Mouse (Mus musculus) left cerebral cortex, postnatal 10 days (tissue): ENCODE data around the gene Mmp15. TPM values are rescaled to one million over a fixed set of nuclear protein-coding genes. Genes with fewer than 3 reads are reported as not detected.

Experiments
- DNase-seq, 2 experiments: peaks; one replicate each; pipeline ENCODE4 v3.0.0; 2021 to 2022; ENCODE audit warnings: low spot score in 2 of 2, mixed read lengths in 1 of 2; ENCODE audit errors: extremely low spot score in 1 of 2
- intact Hi-C: fragments of 180-260 bp; cut with DNase I; formaldehyde crosslinking; loops from one replicate; pipeline ENCODE4 v1.15.1; 2025
- total RNA-seq, 2 experiments: library from RNA; stranded (reverse); gene quantifications; 2 replicates each; pipeline ENCODE4 v1.2.3; 2021

Gene Mmp15
- total RNA-seq, result 10 to 100 TPM; 29.5 to 31.9 TPM

DNA sequence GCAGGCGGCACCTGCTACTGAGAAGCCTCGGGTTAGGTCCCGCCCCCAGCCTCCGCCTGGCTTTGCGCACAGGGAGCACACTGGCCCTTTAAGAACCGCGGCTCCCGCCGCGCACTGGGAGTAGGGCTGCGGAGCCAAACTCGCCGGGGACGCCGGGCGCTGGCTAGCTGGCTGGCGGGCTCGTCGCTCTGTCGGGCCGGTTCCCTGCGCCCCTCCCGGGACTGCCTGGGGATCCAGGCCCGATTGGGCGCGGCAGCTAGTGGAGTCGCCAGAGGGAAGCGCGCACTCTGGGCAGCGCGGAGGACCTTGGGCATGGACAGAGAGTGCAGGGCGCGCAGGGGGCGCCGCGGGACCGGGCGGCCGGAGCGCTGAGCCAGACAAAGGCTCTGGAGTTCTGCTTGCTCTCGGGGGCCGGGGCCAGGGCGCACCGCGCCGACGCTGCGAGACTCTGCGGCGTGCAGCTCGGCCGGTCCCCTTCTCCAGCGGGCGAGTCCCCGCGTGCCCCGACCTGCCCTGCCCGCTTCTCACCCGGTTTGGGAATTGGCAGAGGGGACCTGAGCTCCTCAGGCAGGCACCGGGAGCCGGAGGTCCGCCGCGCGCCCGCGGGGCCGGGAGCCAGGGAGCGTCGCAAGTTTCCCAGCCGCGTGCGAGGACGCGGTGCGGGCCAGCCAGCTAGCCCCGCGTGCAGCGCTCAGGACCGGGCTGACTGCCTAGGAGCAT lies at the start of gene Mmp15:
Gene Mmp15, plus strand, starts transcription at position 118 of the 720 bp plus-strand sequence.
- peak in 1 of 2 experiments; percentile 87 for DNase-seq
- intact Hi-C loops, result loop anchor here (5.0 kb wide), 1 partner anchor 80 kb away; the partner anchor contains the start of gene Cfap20

DNA sequence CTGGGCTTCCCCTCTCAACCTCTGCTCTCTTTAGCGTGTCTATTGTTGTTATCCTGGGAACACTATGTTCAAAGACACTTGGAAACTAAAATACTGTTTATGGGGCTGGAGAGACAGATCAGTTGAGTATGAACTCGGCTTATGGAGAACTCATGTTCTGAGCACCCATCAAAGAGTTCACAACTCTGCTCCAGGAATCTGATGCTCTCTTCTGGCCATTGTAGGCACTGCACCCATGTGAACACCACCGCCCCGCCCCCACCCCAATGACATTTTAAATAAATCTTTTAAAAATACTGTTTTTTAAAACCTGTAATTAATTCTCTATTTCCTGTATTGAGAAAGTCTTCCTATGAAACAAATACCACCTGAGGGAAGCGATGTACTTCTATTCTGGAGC lies 49.7 kb upstream of the Mmp15 start:
- DNase-seq, result no peak
- intact Hi-C loops, result no loop called here

DNA sequence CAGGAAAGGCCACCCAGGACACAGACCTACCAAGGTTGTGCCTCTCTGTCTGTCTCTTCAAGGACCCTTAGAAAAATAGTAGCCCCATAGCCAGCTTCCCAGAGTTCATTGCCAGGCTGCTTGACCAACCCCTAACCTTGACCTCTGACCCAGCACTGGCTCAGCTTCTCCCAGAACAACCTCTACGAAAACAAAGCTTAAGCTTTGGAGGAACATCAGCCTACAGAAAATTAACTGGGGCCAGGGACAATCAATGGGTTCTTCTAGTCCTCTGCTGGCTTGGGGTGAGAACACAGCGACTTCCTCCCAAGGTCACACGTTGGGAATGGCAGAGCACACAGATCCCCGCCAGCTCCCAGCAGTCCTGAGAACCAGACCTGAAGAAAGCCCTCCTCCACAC lies 46.5 kb upstream of the Mmp15 start:
- DNase-seq, result no peak
- intact Hi-C loops, result no loop called here

DNA sequence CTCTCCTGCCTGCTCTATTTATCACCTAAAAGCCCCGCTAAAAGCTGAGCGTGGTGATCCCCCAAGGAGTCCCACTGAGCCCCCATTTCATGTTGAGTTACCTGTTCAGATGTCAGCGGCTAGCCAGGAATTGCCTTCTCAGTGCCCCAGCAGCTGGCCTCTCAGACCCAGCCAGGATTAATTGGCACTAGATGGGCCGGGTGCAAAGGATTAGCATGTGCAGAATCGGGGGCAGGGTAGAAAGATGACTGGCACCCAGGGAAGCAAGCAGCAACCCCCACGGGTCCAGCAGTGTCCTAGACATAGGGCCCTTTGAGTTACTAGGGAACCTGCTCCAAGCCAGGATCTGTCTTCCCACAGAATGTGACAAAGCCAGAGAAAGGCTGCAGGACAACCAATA lies 45.6 kb upstream of the Mmp15 start, which contains the start of gene Cngb1:
Gene Cngb1, minus strand, starts transcription at position 155 of the 400 bp plus-strand sequence.
- intact Hi-C loops, result no loop called here
- no peak for DNase-seq

DNA sequence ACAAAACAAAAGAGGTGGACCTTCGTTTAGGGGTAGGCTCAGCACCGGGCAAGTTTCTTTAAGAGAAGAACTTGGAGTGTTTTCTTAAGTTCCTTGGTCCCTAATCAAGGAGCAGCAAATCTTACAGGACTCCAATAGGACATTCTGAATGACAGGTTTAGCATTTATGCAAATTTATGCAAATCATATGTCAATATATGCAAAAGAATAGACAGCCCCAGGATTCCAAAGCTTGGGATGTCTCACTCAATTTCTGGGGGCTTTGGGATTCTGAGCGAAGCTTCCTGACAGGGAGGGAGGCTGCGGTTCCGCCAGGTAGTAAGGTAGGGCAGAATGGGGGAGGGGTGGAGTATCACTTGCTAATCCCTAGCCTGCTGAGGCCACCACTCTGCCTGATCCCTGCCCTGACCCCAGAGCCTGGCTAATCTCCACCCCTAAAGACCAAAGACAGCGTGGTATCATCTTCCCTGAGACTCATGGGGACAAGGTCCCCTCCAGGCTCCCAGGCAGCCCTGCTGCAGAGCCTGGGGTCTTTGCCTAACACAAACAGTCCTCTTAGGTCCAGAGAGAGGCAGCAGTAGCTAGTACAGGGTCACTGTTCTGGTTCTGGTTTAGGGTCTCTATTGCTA lies 41.6 kb upstream of the Mmp15 start, which contains the start of gene Tepp:
Gene Tepp, plus strand, starts transcription at position 225 of the 629 bp plus-strand sequence.
- intact Hi-C loops, result loop anchor here (10.0 kb wide), 1 partner anchor 206 kb away; no protein-coding TSS in a partner anchor

DNA sequence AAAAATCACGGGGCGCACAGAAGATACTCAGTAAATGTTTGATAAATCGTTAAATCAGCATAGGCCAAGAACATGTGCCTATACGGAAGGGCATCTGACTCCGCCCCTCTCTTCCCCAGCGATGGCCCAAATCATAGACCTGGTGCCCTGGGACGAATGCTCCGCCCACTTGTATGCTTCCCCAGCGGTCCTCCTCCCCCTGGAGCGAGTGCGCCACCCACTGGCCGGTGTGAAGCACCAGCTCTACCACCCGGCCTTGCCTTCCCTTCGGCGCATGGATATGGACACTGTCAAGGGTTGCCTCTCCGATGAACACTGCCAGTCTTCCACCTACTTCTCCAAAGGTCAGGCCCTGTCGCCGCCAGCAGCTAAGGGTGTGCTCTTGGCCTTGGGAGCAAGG lies 39.2 kb upstream of the Mmp15 start:
- DNase-seq, result peak in 1 of 2 experiments; percentile 63
- intact Hi-C loops, result loop anchor here (10.0 kb wide), 1 partner anchor 208 kb away; no protein-coding TSS in a partner anchor

More for the DNA sequence above, 41.6 kb upstream of the Mmp15 start, which contains the start of gene Tepp:
- DNase-seq, result no peak

DNA sequence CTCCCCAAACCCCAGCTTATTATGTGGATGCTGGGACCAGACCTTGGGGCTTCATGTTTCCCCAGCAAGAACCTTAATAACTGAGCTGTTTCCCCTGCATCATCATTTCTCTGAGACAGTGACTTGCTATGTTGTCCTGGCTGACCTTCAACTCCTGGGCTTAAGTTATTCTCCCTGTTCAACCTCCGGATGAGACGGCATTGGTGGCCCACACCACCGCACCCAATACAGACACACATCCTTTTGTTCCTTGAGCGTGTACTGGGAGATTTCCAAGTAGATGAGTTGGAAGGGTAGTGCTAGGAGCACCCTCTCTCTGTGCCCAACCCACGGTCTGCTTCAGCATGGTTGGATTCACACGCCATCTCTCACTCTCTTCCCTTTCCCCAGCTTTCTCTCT lies 38.2 kb upstream of the Mmp15 start:
- intact Hi-C loops, result loop anchor here (10.0 kb wide), 1 partner anchor 209 kb away; no protein-coding TSS in a partner anchor

DNA sequence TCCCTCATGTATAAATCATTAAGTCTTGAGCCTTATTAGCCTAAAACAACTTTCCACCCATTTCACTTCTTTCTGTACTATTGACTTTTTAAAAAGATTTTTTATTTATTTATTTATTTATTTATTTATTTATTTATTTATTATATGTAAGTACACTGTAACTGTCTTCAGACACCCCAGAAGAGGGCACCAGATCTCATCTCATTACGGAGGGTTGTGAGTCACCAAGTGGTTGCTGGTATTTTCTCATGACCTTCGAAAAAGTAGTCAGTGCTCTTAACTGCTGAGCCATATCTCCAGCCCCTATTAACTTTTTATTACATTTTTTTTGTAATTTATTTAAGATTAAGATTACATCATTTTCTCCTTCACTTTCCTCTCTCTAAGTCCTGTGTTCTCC lies 37.4 kb upstream of the Mmp15 start:
- intact Hi-C loops, result loop anchor here (10.0 kb wide), 1 partner anchor 210 kb away; no protein-coding TSS in a partner anchor
- DNase-seq, result no peak

More for the DNA sequence above, 38.2 kb upstream of the Mmp15 start:
- DNase-seq, result no peak

DNA sequence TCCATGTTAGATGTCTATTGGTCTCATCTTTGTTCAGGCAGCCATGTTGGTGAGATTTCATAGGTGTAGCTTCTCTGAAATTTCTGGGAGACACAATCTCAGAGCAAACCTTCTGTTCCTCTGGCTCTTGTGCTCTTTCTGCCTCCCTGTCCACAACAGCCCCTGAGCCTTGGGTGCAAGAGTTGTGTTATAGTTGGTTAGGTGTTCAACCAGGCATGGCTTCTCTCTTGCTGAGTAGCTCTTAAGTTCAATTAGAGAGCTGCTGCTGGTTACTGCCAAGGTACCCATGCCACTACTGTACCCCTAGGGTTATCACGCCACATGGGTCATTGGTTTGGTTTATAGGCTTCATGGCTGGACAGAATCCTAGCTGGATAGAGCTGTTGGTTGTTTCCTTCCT lies 36.7 kb upstream of the Mmp15 start:
- intact Hi-C loops, result loop anchor here (10.0 kb wide), 1 partner anchor 211 kb away; no protein-coding TSS in a partner anchor
- DNase-seq, result no peak

DNA sequence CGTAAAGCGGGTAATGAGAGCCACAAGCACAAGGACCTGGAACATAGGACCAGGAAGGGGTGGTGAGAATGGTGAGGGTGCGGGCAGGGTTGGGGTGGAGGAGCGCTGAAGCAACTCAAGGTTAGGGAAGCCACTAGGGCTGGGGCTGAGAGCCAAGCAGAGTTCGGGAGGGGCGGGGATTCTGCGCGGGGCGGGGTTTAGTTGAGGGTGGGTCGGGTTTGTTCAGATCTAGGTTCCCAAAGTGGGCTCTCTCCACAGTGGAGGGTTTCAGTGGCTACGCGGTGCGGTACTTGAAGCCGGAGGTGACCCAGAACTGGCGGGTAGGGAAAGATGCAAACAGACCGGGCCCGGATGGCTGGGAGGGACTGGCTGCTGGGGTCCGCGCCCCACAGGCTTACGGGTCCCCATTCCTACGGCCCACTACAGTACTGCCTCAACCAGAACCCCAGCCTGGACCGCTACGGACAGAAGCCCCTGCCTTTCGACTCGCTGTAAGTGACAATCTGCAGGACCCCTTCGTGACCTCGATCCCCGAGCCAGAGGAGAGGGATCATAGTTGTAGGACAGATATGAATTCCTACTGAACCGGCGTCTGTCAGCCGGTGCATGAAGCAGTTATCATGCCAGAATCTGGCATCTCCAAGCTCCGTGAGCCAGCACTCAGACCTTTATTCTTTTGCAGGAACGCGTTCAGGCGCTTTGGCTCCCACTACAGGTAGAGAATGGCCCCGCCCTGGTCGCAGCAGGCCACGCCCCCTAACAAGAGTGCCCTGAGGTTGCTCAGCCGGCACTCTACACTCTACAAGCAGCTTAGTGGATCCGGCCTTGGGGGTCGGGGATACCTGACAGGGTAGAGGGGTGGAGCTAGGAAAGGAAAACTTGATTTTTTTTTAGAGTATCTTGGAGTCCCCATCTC lies 31.6 kb upstream of the Mmp15 start:
- peak in 1 of 2 experiments; percentile 68 for DNase-seq
- intact Hi-C loops, result no loop called here

DNA sequence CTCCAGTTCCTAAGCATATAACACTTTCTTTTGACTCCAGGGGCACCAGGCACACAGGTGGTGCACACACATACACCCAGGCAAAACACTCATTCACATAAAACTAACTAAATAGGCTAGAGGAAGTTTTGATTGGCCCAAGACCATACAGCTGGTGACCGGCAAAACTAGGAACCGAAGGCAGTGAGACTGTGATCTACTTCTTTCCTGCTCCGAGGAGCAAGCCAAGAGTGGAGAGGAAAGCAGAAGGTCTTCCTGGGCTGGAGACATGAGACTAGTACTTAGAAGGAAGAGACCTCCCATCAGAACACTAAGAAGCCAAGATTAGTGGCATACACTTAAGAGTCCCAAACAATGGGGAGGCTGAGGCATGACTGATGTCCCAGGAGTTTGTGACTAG lies 28.9 kb upstream of the Mmp15 start:
- intact Hi-C loops, result no loop called here
- no peak for DNase-seq

DNA sequence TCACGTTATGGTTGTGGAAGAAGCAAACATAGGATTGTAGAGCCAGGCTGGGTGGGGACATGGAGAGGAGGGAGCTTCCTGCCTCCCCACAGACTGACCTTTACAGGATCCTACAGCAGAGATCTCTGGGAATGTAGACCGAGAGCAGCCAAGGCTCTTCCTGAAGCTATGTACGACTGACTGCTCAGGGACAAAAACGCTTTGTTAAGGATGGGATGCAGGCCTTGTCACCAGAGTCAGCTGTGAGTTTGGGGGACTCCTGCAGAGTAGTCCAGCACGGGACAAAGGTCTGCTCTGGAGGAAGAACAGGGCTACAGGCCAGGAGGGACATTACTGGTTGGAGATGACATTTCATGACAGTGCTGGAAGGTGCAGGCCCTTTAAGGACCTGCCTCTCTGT lies 27.4 kb upstream of the Mmp15 start:
- no peak for DNase-seq
- intact Hi-C loops, result no loop called here

DNA sequence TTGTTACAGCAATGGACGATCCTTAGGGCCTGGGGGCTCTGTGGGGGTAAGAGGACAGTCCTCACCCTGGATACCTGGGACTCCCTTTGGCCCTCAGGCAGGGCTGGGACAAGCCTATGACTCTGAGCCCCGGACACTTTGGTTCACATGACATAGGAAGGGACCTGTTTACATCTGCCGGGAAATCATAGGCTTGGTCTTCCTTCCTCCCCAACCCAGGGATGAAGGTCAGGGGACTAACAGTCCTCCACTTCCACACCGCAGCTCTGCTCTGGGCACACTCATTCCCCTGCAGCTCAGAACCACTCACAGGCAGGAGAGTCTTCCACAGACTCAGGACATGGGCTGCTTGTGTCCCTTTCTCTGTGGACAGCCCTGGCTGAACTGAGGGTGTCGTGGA lies 25.2 kb upstream of the Mmp15 start:
- intact Hi-C loops, result no loop called here
- DNase-seq, result no peak

DNA sequence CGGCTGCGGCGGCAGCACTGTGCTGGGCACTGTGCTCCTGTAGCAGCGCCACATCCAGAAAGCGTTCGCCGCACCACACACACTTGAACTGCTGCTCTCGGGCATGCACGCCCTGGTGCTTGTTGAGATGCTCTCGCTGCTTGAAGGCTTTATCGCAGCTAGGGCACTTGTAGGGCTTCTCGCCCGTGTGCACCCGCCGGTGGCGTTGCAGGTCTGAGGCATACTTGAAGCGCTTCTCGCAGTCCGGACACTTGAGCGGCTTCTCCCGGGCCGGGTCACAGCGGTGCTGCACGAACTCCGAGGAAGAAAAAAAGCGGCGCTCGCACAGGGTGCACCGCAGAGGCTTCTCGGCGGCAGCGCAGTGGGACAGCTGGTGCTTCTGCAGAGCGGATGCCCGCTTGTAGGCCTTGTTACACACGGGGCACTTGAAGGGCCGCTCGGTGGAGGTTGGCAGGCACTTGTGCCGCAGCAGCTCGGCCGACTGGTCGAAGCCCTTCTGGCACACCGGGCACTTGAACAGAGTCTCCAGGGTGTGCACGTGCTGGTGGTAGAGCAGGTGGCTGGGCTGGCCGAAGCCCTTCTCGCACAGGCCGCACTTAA lies 24.1 kb upstream of the Mmp15 start:
- intact Hi-C loops, result no loop called here
- no peak for DNase-seq

DNA sequence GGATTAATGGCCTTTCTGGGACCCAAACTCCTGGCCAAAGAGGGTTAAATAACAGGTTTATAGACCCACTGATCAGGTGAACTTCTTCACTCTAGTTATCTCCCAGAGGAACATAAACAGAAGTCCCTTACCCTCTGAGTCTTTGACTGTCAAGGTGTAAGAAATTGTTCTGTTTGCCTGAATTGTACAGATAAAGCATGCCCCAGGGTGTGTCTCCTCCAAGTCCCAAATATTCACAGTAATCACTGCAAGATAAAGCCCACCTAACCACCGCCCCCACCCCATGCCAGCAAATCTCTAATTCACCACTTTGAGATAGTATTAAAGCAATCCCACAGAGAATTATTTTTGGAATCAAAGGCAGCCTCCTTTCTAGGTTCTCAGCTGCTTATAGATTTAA lies 21.7 kb upstream of the Mmp15 start:
- intact Hi-C loops, result loop anchor here (2.0 kb wide), 1 partner anchor 76 kb away; no protein-coding TSS in a partner anchor
- DNase-seq, result no peak

DNA sequence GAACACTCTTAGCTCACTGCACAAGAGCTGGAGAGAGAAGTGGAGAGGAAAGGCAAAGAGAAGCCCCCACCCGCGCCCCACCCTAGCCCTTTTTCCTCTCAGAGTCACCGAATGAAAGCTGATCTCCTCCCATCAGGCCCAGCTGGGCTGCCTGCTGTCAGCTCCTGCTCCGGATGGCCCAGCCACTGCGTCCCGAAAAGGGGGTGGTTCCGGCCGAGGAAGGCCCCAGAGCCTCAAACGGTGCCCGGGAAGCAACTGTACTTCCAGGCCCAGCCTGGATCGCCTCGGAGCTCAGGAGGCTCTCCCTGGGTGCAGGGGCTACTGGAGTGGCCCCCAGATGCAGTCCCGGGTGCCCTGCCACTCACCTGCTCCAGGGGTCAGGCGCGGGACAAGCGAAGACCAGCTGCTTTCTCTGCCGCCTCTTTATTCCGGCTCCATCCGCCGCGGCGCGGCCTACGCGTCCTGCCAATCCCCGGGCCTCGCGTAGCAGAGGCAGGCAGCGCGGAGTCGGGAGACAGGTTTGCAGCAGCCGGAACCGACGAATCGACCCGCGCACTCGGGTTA lies 20.8 kb upstream of the Mmp15 start:
- peak in 1 of 2 experiments; percentile 87 for DNase-seq
- intact Hi-C loops, result loop anchor here (2.0 kb wide), 1 partner anchor 76 kb away; no protein-coding TSS in a partner anchor

DNA sequence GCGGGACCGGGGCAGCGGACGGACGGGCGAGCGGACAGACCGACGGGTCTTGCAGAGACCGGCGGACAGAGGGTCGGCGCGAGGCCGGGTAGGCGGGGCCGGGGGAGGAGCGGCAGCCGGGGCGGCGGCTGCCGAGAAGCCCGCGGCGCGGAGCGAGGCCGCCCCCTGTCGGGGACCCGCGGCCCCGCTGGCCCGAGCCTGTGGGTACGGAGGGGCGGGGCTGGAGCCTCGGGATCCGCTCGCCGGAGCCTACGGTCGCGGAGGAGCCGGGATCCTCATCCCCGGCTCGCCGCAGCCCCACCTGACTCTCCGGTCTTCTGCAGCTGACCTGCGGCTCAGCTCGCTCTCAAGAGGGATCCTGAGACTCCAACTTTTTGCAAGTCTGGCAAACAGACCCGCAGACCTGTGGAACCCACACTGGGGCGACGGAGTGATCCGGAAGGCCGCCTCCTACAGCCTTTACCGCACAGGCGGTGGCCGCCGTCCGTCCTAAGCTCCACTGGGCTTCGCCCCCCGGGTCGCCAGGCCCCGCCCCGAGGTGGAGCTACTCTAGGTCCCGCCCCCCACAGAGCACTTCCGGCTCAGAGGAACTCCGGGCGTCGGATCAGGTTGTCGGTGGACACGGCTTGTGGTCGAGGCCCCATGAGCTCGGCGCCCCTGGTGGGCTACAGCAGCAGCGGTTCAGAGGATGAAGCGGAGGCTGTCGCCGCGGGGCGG lies 20.2 kb upstream of the Mmp15 start, which contains the start of the genes Zfp319 and Usb1:
Gene Zfp319, minus strand, starts transcription at position 231 of the 717 bp plus-strand sequence.
Gene Usb1, plus strand, starts transcription at position 565 of the 717 bp plus-strand sequence.
- peak; percentile 90 to 96 for DNase-seq
- intact Hi-C loops, result loop anchor here (2.0 kb wide), 1 partner anchor 77 kb away; no protein-coding TSS in a partner anchor
